Mouse (Mus musculus) brain, embryonic 18.5 days (tissue): ENCODE results near the gene Bad.

Experiments used
- DNase-seq: peaks from one replicate; pipeline ENCODE4 v3.0.0-alpha.2; 2012; ENCODE audit warnings: low read depth, low spot score

The Bad gene

GRCm38 (mm10) chr19:6914540-6914939 lies 27.1 kb upstream of the Bad start:
- no peak for DNase-seq

GRCm38 (mm10) chr19:6915276-6915675 lies 26.4 kb upstream of the Bad start:
- no peak for DNase-seq

- DNase-seq: no peak
Measured at GRCm38 (mm10) chr19:6916496-6916895, 25.2 kb upstream of the Bad start.

- no peak for DNase-seq
Measured at GRCm38 (mm10) chr19:6918321-6918720, 23.3 kb upstream of the Bad start.

- DNase-seq: no peak
Measured at GRCm38 (mm10) chr19:6919431-6919830, 22.2 kb upstream of the Bad start.

GRCm38 (mm10) chr19:6919876-6920740 lies 21.6 kb upstream of the Bad start:
- no peak for DNase-seq

- no peak for DNase-seq
Measured at GRCm38 (mm10) chr19:6920741-6921636, 20.7 kb upstream of the Bad start.

- DNase-seq: peak; percentile 98
Measured at GRCm38 (mm10) chr19:6921647-6922567, 19.8 kb upstream of the Bad start, which contains the start of gene Esrra. TSS of gene Esrra (minus strand) at chr19:6921813.

- DNase-seq: no peak
Measured at GRCm38 (mm10) chr19:6922901-6923735, 18.5 kb upstream of the Bad start.

- DNase-seq: no peak
Measured at GRCm38 (mm10) chr19:6924461-6925306, 17.0 kb upstream of the Bad start.

GRCm38 (mm10) chr19:6925307-6925573 lies 16.4 kb upstream of the Bad start, which contains the start of gene Catsperz:
TSS of gene Catsperz (minus strand) at chr19:6925380.
- DNase-seq: no peak

- DNase-seq: no peak
Measured at GRCm38 (mm10) chr19:6925611-6926329, 15.9 kb upstream of the Bad start.

- no peak for DNase-seq
Measured at GRCm38 (mm10) chr19:6926559-6927255, 15.0 kb upstream of the Bad start.

- DNase-seq: no peak
Measured at GRCm38 (mm10) chr19:6928080-6928479, 13.6 kb upstream of the Bad start.

GRCm38 (mm10) chr19:6931002-6931401 lies 10.7 kb upstream of the Bad start:
- no peak for DNase-seq

- no peak for DNase-seq
Measured at GRCm38 (mm10) chr19:6932018-6932417, 9.6 kb upstream of the Bad start.

GRCm38 (mm10) chr19:6933102-6933435 lies 8.6 kb upstream of the Bad start:
- no peak for DNase-seq

GRCm38 (mm10) chr19:6933436-6934194 lies 8.0 kb upstream of the Bad start:
- no peak for DNase-seq
